Mouse (Mus musculus) stomach, postnatal 0 days (tissue): Measurements from ENCODE around the gene Prkg1. TPM values are rescaled to one million over a fixed set of nuclear protein-coding genes. Genes with fewer than 3 reads are reported as not detected.

Experiments
- ATAC-seq: fragments of 200-750 bp; cut with Nextera tagmentation; 2 replicates; pipeline ENCODE4 v1.8.0; 2017; ENCODE audit not compliant: low FRiP score, low TSS enrichment
- DNase-seq: peaks from one replicate; pipeline ENCODE4 v3.0.0-alpha.2; 2016; ENCODE audit warnings: low spot score
- H3K27ac ChIP-seq: fragments of 300-500 bp; sonication (generic); replicated peaks from 2 replicates; pipeline ENCODE4 v1.5.1; 2014; ENCODE audit warnings: mild to moderate bottlenecking, control low read depth
- H3K27me3 ChIP-seq: fragments of 300-500 bp; sonication (generic); 2 replicates; pipeline ENCODE4 v1.6.1; 2014; ENCODE audit warnings: low read length; ENCODE audit not compliant: control insufficient read depth, insufficient read depth
- H3K36me3 ChIP-seq: fragments of 300-500 bp; sonication (generic); 2 replicates; pipeline ENCODE4 v1.6.1; 2014; ENCODE audit warnings: low read length, mixed read lengths; ENCODE audit not compliant: control insufficient read depth, insufficient read depth
- H3K4me1 ChIP-seq: fragments of 300-500 bp; sonication (generic); replicated peaks from 2 replicates; pipeline ENCODE4 v1.6.1; 2014; ENCODE audit warnings: antibody characterized with exemption; ENCODE audit not compliant: control insufficient read depth, insufficient read depth
- H3K4me2 ChIP-seq: fragments of 300-500 bp; sonication (generic); replicated peaks from 2 replicates; pipeline ENCODE4 v1.6.1; 2014; ENCODE audit warnings: low read depth, mild to moderate bottlenecking, control low read depth, moderate library complexity
- H3K4me3 ChIP-seq: fragments of 300-500 bp; sonication (generic); 2 replicates; pipeline ENCODE4 v1.5.1; 2014; ENCODE audit warnings: low read depth, low read length, control low read depth
- H3K9ac ChIP-seq: fragments of 300-500 bp; sonication (generic); 2 replicates; pipeline ENCODE4 v1.6.1; 2014; ENCODE audit warnings: mild to moderate bottlenecking, low read length, control low read depth, mixed read lengths
- H3K9me3 ChIP-seq: fragments of 300-500 bp; sonication (generic); 2 replicates; pipeline ENCODE4 v1.6.1; 2016; ENCODE audit warnings: low read length; ENCODE audit not compliant: control insufficient read depth
- CTCF ChIP-seq: IDR thresholded peaks from 2 replicates; pipeline ENCODE4 v1.5.1; 2016; ENCODE audit warnings: antibody characterized with exemption, low read depth, mild to moderate bottlenecking, moderate library complexity
- EP300 ChIP-seq: optimal IDR thresholded peaks from 2 replicates; pipeline ENCODE3; 2016; ENCODE audit warnings: antibody characterized with exemption
- WGBS: fragments of 180-500 bp; shearing (Covaris S2); extraction: QIAGEN DNeasy Blood & Tissue Kit; methylation state at CpG from one replicate; pipeline ENCODE4 v1.1.7; 2014; 5-methylcytosine and 5-hydroxymethylcytosine counted together
- polyA plus RNA-seq: library from polyadenylated mRNA; unstranded; fragments of >200 nt; fragmentation: Nextera tagmentation; extraction: Ambion mirVana; gene quantifications from 2 replicates; pipeline ENCODE4 v1.2.1, GENCODE M21; 2015

The Prkg1 gene
- polyA plus RNA-seq, 1 experiment from 2014 or later, result 6.4 TPM

GRCm38 (mm10) chr19:30982436-30982835, 782.4 kb downstream of the Prkg1 start:
- H3K27ac ChIP-seq, result no peak overlapping the region
- WGBS, result 90% methylated on average over 4 of the region's 4 CpGs
- DNase-seq (no peak), ATAC-seq (no peak)
- H3K9ac ChIP-seq, result no peak overlapping the region
- no peak for TF ChIP-seq CTCF
- no peaks in the 10 kb centered on the region for H3K9me3 ChIP-seq
- no peaks in the 10 kb centered on the region for H3K4me1 ChIP-seq
- H3K4me3 ChIP-seq, result no peak overlapping the region
- no peaks in the 10 kb centered on the region for H3K27me3 ChIP-seq
- H3K4me2 ChIP-seq, result no peak overlapping the region
- H3K36me3 ChIP-seq, result no peaks in the 10 kb centered on the region

GRCm38 (mm10) chr19:30978096-30978495, 786.7 kb downstream of the Prkg1 start:
- Histone ChIP-seq H3K4me2 (no peak overlapping the region), H3K9ac (no peak overlapping the region), H3K4me3 (no peak overlapping the region), H3K9me3 (no peaks in the 10 kb centered on the region), H3K4me1 (no peaks in the 10 kb centered on the region), H3K27ac (no peak overlapping the region), H3K27me3 (no peaks in the 10 kb centered on the region), H3K36me3 (no peaks in the 10 kb centered on the region)
- 86% methylated on average over 4 of the region's 4 CpGs for WGBS
- no peak for DNase-seq
- TF ChIP-seq CTCF, result no peak
- no peak for TF ChIP-seq EP300
- ATAC-seq, result no peak

- no peak overlapping the region for H3K27ac ChIP-seq
- no peaks in the 10 kb centered on the region for H3K27me3 ChIP-seq
- no peak overlapping the region for H3K4me3 ChIP-seq
- no peak for ATAC-seq
- H3K9me3 ChIP-seq, result no peaks in the 10 kb centered on the region
- H3K9ac ChIP-seq, result no peak overlapping the region
- H3K4me1 ChIP-seq, result no peaks in the 10 kb centered on the region
- no peak overlapping the region for H3K4me2 ChIP-seq
- no peak for DNase-seq
- no peaks in the 10 kb centered on the region for H3K36me3 ChIP-seq
- no peak for TF ChIP-seq EP300
- TF ChIP-seq CTCF, result no peak
- WGBS, result 58% methylated on average over 3 of the region's 3 CpGs
Measured at GRCm38 (mm10) chr19:30950610-30951009, 814.2 kb downstream of the Prkg1 start.

GRCm38 (mm10) chr19:30948202-30948601, 816.6 kb downstream of the Prkg1 start:
- H3K4me3 ChIP-seq, result no peak overlapping the region
- no peak overlapping the region for H3K4me2 ChIP-seq
- DNase-seq, result no peak
- no peaks in the 10 kb centered on the region for H3K36me3 ChIP-seq
- H3K9ac ChIP-seq, result no peak overlapping the region
- H3K9me3 ChIP-seq, result no peaks in the 10 kb centered on the region
- H3K4me1 ChIP-seq, result no peaks in the 10 kb centered on the region
- WGBS, result 73% methylated on average over 1 of the region's 1 CpGs
- TF ChIP-seq CTCF, result no peak
- TF ChIP-seq EP300, result no peak
- no peaks in the 10 kb centered on the region for H3K27me3 ChIP-seq
- no peak for ATAC-seq
- no peak overlapping the region for H3K27ac ChIP-seq

GRCm38 (mm10) chr19:30942369-30942992, 822.4 kb downstream of the Prkg1 start:
- TF ChIP-seq CTCF (no peak), EP300 (no peak)
- Histone ChIP-seq H3K9me3 (no peaks in the 10 kb centered on the region), H3K9ac (no peak overlapping the region), H3K36me3 (no peaks in the 10 kb centered on the region), H3K4me2 (no peak overlapping the region), H3K27me3 (no peaks in the 10 kb centered on the region), H3K27ac (no peak overlapping the region), H3K4me1 (no peaks in the 10 kb centered on the region), H3K4me3 (no peak overlapping the region)
- 27% methylated on average over 5 of the region's 5 CpGs for WGBS
- DNase-seq (no peak), ATAC-seq (no peak)

- H3K4me3 ChIP-seq, result no peak overlapping the region
- TF ChIP-seq EP300, result no peak
- no peak for TF ChIP-seq CTCF
Measured at GRCm38 (mm10) chr19:30938058-30938457, 826.8 kb downstream of the Prkg1 start.

More at GRCm38 (mm10) chr19:30938058-30938457, 826.8 kb downstream of the Prkg1 start:
- Histone ChIP-seq H3K9me3 (no peaks in the 10 kb centered on the region), H3K27ac (no peak overlapping the region), H3K27me3 (no peaks in the 10 kb centered on the region), H3K9ac (no peak overlapping the region), H3K4me2 (no peak overlapping the region), H3K36me3 (no peaks in the 10 kb centered on the region), H3K4me1 (no peaks in the 10 kb centered on the region)
- WGBS, result 91% methylated on average over 2 of the region's 2 CpGs
- no peak for DNase-seq
- no peak for ATAC-seq
